Mouse (Mus musculus) retina, adult 2 months (tissue): ENCODE results near the gene Kank2.

Source experiments
- DNase-seq: peaks from one replicate; pipeline ENCODE4 v3.0.0-alpha.2; 2012; ENCODE audit warnings: low read depth, low spot score

Kank2 gene

GRCm38 (mm10) chr9:21721036-21721435, 77.5 kb downstream of the Kank2 start:
- DNase-seq: no peak

DNA sequence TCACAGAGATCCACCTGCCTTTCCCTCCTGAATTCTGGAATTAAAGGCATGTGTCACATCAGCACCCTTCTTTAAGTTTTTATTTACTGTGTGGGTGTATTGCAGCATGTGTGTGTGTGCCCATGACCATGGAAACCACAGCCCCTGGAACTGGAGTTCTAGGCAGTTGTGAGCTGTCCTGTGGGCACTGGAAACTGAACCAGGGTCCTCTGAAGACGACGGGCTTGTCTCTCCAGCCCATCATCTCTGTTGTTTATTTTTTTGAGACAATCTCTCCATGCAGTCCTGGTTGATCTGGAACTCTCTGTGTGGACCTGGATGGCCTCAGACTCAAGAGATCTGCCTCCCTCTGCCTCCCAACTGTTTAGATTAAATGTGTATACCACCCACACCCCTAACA, 81.5 kb downstream of the Kank2 start:
- DNase-seq: no peak
